Mouse (Mus musculus) CH12.LX (cell line): Measurements from ENCODE around the gene Npr3.

Experiments
- CTCF ChIP-seq, 2 experiments: IDR thresholded peaks in 1 of 2; conservative IDR thresholded peaks in 1 of 2; 2 replicates each; pipeline ENCODE4 v1.5.1; 2011 to 2012; ENCODE audit warnings: low read depth in 2 of 2, low read length in 2 of 2, improper control_type of control experiment in 1 of 2, inconsistent platforms in 1 of 2, mild to moderate bottlenecking in 1 of 2, moderate library complexity in 1 of 2
- E2F4 ChIP-seq: IDR thresholded peaks from 2 replicates; pipeline ENCODE4 v1.6.1; 2011; ENCODE audit warnings: low read depth, low read length, improper control_type of control experiment; ENCODE audit not compliant: insufficient replicate concordance
- EP300 ChIP-seq: IDR thresholded peaks from 2 replicates; pipeline ENCODE4 v1.6.1; 2011; ENCODE audit warnings: low read length, improper control_type of control experiment
- ETS1 ChIP-seq: conservative IDR thresholded peaks from 2 replicates; pipeline ENCODE4 v1.6.1; 2012; ENCODE audit warnings: low read depth, mild to moderate bottlenecking, inconsistent platforms, low read length, improper control_type of control experiment, moderate library complexity
- MAX ChIP-seq: IDR thresholded peaks from 2 replicates; pipeline ENCODE4 v1.6.1; 2011; ENCODE audit warnings: low read length, improper control_type of control experiment
- PAX5 ChIP-seq: IDR thresholded peaks from 2 replicates; pipeline ENCODE4 v1.6.1; 2012; ENCODE audit warnings: low read length, inconsistent platforms, mixed read lengths
- POLR2A ChIP-seq: IDR thresholded peaks from 2 replicates; pipeline ENCODE4 v1.6.1; 2011; ENCODE audit warnings: low read depth, mild to moderate bottlenecking, improper control_type of control experiment, low read length
- TCF12 ChIP-seq: IDR thresholded peaks from 2 replicates; pipeline ENCODE4 v1.6.1; 2014; ENCODE audit warnings: low read depth, mild to moderate bottlenecking, inconsistent platforms, low read length, improper control_type of control experiment
- ZC3H11A ChIP-seq: IDR thresholded peaks from 2 replicates; pipeline ENCODE4 v1.6.1; 2012; ENCODE audit warnings: low read depth, mild to moderate bottlenecking, inconsistent platforms, low read length, improper control_type of control experiment
- ZKSCAN1 ChIP-seq: IDR thresholded peaks from 2 replicates; pipeline ENCODE4 v1.6.1; 2012; ENCODE audit warnings: low read depth, inconsistent platforms, low read length, improper control_type of control experiment, borderline replicate concordance
- ZMIZ1 ChIP-seq: IDR thresholded peaks from 2 replicates; pipeline ENCODE4 v1.6.1; 2012; ENCODE audit warnings: low read depth, mild to moderate bottlenecking, inconsistent platforms, low read length, improper control_type of control experiment
- ZNF384 ChIP-seq: IDR thresholded peaks from 2 replicates; pipeline ENCODE4 v1.6.1; 2012; ENCODE audit warnings: low read depth, low read length, improper control_type of control experiment, inconsistent platforms

GRCm38 (mm10) chr15:11909875-11910274 lies 2.8 kb upstream of the Npr3 start:
- no peak for TF ChIP-seq TCF12
- TF ChIP-seq CTCF (conservative IDR thresholded peaks at IDR 0.05 in 1 of 2, IDR thresholded peaks at IDR 0.05 in 1 of 2; ENCODE audit: low read depth in 2 of 2, low read length in 2 of 2) = peak; percentile 25 to 74; a peak in 3 of 4 replicates
- TF ChIP-seq POLR2A = no peak
- no peak for TF ChIP-seq ZNF384
- TF ChIP-seq PAX5 = no peak
- TF ChIP-seq ZKSCAN1 = no peak
- TF ChIP-seq E2F4 = no peak
- no peak; the same call in 1 of the 2 replicates for TF ChIP-seq ZC3H11A
- no peak for TF ChIP-seq ETS1
- TF ChIP-seq EP300 = no peak
- TF ChIP-seq ZMIZ1 = no peak
- TF ChIP-seq MAX = no peak
